Mouse (Mus musculus) CD4-positive, CD25-positive, alpha-beta regulatory T cell, adult 9 weeks (primary cell): Measurements from ENCODE around the gene Btbd35f10. TPM values are rescaled to one million over a fixed set of nuclear protein-coding genes. Genes with fewer than 3 reads are reported as not detected.

Source experiments
- polyA plus RNA-seq: library from polyadenylated mRNA; unstranded; fragments of 100-300 nt; shearing (Covaris generic); gene quantifications from one replicate; pipeline ENCODE4 v1.2.1, GENCODE M21; 2017

The Btbd35f10 gene
- polyA plus RNA-seq: not detected

GRCm38 (mm10) chrX:3752785-3753184 lies at the start of gene Btbd35f10:
Gene Btbd35f10 (minus strand): TSS chrX:3752885.

Other genes with a start within 250 kb of the Btbd35f10 start
- gene Btbd35f18, start 52.7 kb downstream of the Btbd35f10 start, polyA plus RNA-seq: not detected
- gene Btbd35f16, start 204.1 kb upstream of the Btbd35f10 start, polyA plus RNA-seq: not detected